Mouse (Mus musculus) T-helper 1 cell (primary cell): ENCODE results near the gene Ap2a2.

ENCODE experiments used
- in situ Hi-C: fragments of 300-600 bp; cut with MboI, MseI; formaldehyde crosslinking; loops from one replicate; pipeline ENCODE4 v1.15.1; 2025; ENCODE audit warnings: high pct_unique_total_duplicates

Gene Ap2a2

DNA sequence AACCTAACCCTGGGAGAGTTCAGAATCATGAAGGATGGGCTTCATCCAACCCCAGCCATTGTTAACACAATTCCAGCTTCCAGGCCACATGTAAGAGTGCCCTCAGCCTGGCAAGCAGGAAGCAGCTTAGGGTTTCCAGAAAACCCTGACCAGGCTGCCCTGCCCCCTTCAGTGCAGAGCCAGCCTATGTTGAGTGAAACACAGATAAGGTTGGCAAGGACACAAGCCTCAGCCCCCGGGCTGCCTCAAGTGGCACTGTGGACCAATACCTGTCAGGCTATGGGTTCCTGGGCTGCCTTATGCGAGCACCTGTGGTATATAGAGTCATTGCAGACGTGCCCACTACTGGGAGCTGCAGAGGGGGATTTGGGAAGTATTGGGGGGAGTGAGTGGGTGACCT is 99.5 kb downstream of the Ap2a2 start:
- in situ Hi-C loops = loop anchor here (25.0 kb wide), 1 partner anchor 1426 kb away; the partner anchor contains the start of gene Trpm5

DNA sequence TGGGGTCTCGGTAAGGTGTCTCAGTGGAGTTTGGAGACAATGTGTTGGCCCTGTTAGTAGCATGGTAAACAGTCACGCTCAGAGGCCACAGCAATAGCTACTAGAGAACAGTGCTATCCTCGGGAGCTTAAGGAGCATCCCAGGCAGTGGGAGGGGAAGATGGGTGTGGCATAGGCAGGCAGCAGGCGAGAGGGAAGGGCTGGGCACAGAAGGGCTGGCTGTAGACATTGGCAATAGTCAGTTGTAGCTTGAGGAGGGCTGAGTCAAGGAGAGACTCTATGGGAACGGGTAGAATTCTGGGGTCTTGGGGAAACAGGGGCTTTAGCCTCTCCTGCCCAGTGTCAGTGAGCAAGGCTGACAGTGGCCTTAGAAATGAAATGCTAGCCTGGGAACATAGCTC is 100.2 kb downstream of the Ap2a2 start:
- in situ Hi-C loops = loop anchor here (25.0 kb wide), 1 partner anchor 1425 kb away; the partner anchor contains the start of gene Trpm5

- in situ Hi-C loops = loop anchor here (5.0 to 25.0 kb wide), 2 partner anchors 184 to 1421 kb away; partner anchors contain the start of gene Trpm5
Measured at GRCm38 (mm10) chr7:141666190-141666589, 104.2 kb downstream of the Ap2a2 start.

- in situ Hi-C loops = loop anchor here (5.0 to 25.0 kb wide), 2 partner anchors 187 to 1418 kb away; partner anchors contain the start of gene Trpm5
Measured at GRCm38 (mm10) chr7:141669097-141669496, 107.1 kb downstream of the Ap2a2 start.

DNA sequence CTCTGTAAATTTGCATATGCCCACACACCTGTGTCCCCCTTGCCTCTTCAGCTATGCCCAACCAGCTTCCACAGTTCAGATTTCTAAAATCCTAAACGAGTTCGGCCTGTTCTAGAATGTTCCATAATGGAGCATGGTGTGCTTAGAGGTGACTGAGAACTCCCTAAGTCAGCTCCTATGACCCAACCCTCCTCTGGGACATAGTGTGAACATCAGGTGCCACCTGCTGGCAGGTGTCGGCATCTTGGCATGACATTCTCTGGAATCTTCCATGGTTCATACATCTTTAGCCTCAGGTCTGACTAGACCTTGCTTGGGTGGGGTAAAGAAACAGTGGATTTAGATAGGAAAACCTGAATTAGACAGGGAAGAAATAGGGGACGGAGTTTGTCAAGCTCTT is 109.0 kb downstream of the Ap2a2 start:
- in situ Hi-C loops = loop anchor here (10.0 to 25.0 kb wide), 2 partner anchors 1214 to 1416 kb away; partner anchors contain the start of gene Trpm5

GRCm38 (mm10) chr7:141671626-141672291 is 109.8 kb downstream of the Ap2a2 start:
- in situ Hi-C loops = loop anchor here (10.0 to 25.0 kb wide), 2 partner anchors 1213 to 1416 kb away; partner anchors contain the start of gene Trpm5

GRCm38 (mm10) chr7:141678922-141679321 is 116.9 kb downstream of the Ap2a2 start:
- in situ Hi-C loops = loop anchor here (10.0 kb wide), 1 partner anchor 1206 kb away; no protein-coding TSS in a partner anchor
